Mouse (Mus musculus): Measurements from ENCODE around the gene Ppfia3.
"Not testable (repeated sequence)": the region's sequence is repeated elsewhere in the genome, so short reads cannot be mapped to it uniquely, and the experiment has no call there.

The Ppfia3 gene

DNA sequence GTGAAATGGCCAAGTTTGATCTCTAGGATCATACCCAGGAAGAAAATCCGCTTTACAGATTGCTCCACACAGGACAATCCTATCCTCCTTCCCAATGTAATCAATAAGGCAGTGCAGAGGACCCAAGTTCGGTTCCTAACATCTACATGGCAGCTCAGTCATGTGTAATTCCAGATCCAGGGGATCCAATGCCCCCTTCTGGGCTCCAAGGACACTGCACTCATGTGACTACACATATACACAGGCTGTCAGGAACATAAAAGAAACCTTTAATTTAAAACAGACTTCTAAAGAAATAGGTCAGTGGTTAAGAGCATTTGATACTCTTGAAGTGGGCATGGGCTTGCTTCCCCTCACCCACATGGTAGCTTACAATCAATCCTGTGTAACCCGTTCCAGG, 19.3 kb upstream of the Ppfia3 start:
- no peak for DNase-seq

- no peak for DNase-seq
These were observed 9.2 kb upstream of the Ppfia3 start for GRCm38 (mm10) chr7:45376057-45376456.

- no peak for DNase-seq
These were observed 7.8 kb upstream of the Ppfia3 start for GRCm38 (mm10) chr7:45374620-45375019.

DNA sequence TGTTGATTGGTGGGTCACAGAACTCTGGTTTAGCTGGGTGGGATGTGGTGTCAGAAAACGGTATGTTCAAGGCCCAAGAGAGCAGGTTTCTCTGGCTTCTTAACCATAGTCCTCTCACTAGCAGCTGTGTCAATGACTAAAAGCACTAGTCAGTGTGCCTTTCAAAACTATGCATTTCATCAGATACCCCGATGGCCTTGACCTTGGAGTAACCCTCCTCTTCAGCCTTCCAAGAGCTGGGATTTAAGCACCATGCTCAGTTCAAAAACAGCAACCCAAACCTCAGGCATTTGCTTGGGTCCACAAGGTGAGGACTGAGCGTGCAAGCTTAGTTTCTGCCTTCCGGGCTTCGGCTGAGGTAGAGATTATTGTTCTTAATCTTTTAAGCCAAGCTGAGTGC, 5.6 kb upstream of the Ppfia3 start:
- DNase-seq = no peak

DNA sequence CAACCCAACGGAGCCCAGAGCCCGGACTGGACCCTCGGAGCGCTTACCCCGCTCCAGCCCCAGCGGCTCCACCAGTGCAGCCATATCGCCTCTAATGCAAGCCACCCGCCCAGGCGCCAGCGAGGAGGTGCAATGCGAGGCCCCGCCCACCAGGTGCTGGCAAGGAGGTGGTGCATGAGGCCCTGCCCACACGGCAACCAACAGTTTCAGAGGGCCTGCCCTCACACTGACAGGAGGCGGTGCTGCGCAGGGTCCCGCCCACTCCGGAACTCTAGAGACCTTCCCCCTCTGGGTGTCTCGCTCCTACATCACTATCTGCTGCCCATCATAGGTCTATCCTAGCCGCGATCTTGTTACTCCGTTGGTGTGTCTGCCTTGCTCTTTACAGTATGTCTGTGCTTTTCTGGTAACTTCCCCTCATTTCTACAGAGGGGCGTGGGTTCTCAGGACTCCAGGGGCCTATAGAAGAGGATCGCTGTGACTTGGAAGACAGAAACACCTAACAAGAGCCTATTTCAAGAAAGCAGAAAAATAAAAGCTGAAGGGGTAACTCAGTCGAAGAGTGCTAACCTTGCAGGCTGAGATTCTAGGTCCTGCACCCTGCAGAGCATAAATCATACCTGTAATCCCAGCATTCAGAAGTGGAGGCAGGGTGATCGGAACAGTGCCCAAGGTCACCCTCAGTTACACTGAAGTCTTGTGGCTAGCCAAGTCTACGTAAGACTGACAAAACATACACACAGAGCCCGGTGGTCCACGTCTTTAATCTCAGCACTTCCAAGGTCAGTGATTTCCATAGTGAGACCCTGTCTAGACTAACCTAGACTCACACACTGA, 3.9 kb upstream of the Ppfia3 start, which contains the start of gene Lin7b:
Lin7b (minus strand) TSS at position 109 of the 837 bp plus-strand sequence.
- peak; percentile 89 for DNase-seq

DNA sequence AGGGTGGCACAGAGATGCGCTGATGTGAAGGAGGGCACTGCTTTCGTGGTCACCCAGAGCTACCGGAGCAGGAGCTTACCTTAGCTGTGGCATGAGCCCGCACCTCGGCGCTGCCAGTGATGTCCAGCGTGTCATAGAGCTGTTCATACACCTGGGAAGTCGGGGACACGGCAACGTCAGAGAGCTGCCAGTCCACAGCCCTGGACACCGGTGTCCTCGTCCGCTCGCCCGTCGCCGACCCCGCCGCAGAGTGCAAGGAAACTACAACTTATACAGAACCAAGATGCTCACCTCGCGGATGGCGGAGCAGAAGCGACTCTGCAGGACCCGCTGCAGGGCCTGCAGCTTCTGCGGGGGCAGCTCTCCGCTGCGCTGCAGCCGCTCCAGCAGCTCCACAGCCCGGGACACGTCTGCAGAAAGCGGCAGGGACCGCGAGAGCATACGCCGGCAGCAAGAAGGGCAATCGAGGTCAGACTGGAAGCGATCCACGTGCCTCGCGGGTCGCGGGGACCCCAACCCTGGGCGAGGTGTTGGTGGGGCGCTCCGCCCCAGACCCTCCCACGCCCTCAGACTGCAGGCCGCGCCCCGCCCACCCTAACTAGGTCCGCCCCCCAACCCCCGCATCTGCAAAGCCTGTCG, 3.1 kb upstream of the Ppfia3 start:
- no peak for DNase-seq

DNA sequence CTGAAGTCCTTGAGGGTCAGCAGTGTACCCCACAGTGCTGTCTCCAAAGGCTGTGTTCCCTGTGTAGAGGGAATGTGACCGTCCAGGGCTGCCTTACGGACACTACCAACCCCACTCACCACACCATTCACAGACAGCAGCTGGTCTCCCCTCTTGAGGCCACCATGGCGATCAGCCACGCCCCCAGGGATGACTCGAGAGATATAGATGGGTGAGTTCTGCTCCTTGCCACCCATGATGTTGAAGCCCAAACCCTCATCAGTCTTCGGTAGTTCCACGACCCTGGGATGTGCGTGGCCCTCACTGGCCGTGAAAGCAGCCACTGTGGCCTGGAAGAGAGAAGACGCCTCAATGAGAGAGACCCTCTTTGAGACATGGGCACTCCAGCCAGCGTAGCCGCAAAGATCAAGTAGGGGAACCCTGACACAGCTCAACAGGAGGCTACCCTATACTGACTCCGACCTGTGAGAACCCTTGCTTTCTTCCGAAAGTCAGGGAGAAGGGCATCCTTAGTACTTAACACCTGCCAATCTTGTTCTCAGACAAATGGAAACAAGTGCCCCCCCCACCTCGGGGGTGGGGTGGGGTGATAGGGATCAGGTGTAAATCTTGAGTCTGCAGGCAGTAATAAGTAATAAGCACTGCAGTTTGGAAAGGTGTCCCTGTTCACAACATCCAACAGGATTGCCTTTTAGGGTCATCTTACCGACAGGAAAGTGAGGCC, 2.4 kb upstream of the Ppfia3 start:
- DNase-seq = no peak

DNA sequence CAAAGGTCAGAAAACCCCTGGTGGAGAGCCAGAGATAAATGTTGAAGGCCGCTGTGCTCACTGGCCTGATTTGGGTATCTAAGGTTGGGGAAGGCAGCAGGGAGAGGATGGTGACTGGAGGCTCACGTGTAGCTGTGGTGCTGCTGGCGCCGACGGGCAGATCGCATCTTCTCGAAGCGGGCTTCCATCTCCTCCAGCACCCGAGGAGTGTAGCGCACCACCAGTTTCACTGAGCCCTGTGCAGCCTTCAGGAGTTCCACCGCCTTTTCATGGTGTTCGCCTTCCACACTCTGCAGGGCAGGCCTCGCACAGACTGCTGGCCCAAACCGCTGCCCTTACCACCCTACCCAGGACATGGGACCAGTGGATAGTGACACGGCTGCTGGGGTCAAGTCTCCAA, 1.4 kb upstream of the Ppfia3 start:
- DNase-seq = no peak

GRCm38 (mm10) chr7:45367020-45367880, 431 bp upstream of the Ppfia3 start:
- DNase-seq = peak; percentile 99

DNA sequence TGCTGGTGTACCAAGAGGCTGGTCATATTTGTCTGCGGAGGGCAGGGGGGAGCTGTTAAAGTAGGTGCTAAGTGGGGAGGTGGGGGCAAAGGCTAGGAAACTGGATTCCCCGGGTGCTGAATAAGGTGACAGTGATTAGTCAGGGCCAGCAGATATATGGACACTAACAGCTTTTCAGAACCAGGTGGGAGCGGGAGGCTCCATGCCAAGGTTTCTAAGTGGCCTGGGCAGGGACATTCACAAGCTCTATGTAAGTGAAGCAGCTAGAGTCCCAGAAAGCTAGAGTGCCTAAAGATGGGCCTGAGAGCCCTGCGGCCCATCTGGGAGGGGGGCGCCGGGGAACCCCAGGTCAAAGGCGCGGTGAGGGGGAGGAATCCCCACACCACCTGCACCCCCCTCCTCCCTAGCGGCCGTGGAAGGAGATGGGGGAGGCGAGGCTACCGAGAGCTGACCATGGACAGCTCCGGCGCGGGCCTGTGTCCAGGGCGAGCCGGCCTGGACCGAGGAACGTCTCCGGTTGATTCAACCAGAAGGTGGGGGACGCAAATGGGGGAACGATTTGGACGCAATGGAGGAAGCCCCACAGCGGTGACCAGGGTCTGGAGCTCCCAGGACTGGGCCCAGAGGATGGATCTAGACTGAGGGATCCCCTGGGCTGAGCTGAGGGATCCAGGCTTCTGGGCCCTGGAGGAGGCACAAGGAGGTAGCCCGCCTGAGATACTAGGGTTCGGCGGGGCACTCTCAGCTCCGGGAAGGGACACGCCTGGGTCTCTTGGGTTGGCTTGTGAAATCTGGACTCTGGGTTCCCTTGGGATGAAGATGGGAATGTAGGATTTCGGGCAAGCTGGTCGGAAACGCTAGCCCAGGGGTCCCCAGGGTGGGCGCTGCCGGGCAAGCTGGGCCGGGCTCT, 822 bp downstream of the Ppfia3 start:
- DNase-seq = peak; percentile 69

DNA sequence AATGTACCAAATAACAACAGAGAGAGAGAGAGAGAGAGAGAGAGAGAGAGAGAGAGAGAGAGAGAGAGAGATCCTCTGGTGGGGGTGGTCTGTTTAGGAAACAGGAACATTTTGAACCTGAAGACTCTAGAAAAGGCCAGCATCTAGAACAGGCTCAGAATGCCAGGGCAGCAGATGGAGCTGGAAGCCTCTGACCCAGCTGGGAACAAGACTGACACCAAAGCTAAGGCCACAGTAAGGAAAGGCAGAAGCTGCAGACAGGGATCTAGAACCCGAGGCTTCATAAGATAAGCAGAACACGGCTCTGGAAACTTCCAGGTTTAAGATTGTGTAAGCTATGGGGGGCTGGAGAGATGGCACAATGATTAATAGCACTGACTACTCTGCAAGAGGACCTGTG, 2.8 kb downstream of the Ppfia3 start:
- no peak for DNase-seq

DNA sequence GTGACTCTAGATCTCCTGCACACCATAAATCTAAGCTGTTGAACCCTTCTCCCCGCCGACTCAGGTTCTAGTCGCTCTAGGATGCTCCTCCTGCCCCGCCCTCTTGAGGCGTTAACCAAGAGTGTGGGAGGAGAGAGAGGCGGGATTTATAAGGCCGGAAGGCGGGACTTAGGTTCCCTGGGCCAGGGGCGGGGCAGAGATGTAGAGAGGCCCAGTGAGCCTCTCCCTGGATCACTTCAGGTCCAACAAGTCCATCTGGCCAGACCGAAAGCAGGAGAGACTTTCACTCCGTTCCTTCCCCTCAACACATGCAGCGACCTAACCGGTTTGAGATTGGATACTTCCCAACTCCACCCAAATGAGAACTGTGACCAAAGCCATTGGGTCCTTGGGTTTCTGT, 4.0 kb downstream of the Ppfia3 start:
- DNase-seq = peak; percentile 81

GRCm38 (mm10) chr7:45361243-45361804, 5.5 kb downstream of the Ppfia3 start:
- DNase-seq = peak; percentile 90

GRCm38 (mm10) chr7:45360404-45361125, 6.3 kb downstream of the Ppfia3 start:
- no peak for DNase-seq

GRCm38 (mm10) chr7:45359081-45359480, 7.7 kb downstream of the Ppfia3 start:
- DNase-seq = not testable (repeated sequence)

GRCm38 (mm10) chr7:45356087-45356486, 10.7 kb downstream of the Ppfia3 start:
- no peak for DNase-seq

GRCm38 (mm10) chr7:45355318-45356020, 11.3 kb downstream of the Ppfia3 start:
- DNase-seq = no peak

DNA sequence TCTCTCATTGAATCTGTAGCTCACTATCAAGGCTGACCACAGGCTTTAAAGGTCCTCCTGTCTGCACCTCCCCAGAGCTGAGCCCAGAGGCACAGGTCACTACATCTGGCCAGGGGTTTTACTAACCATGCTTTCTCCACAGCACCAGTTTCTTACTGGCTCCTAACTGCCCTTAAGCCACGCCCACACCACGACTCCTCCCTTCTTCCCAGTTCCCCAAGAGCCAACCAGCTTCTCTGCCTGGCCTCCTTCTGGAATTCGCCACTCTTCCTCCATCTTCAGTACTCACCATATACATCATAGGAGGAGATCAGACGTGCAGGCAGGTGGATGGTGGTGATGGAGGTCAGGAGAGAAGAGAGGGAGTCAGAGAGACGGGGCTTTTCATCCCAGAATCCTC, 13.8 kb downstream of the Ppfia3 start:
- DNase-seq = no peak

- DNase-seq = no peak
These were observed 19.9 kb downstream of the Ppfia3 start for GRCm38 (mm10) chr7:45346905-45347304.

DNA sequence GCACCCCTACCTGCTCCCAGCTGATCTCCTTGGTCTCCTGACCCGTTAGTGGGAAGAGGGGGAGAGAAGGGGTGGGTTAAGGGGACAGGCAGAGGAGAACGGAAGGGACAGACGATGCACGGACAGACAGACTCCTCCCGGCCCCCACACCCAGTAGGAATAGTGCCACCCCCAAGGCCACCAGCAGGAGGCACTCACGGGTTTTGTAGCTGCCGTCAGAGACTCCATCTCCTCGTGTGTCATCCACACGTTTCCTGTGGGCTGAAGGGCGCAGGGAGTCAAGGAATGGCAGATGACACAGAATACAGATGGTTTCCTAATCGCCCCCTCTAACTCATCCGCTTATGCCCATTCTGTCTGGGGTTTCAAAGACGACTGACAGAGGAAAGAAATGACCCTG, 23.3 kb downstream of the Ppfia3 start:
- DNase-seq = no peak
